Mouse (Mus musculus): Measurements from ENCODE around the gene Rnf166.

- TF ChIP-seq CTCF (conservative IDR thresholded peaks at IDR 0.05 in 1 of 2, IDR thresholded peaks at IDR 0.05 in 1 of 2; ENCODE audit: low read depth in 2 of 2, low read length in 2 of 2) (no peak), POLR2A (IDR thresholded peaks at IDR 0.05; ENCODE audit: low read depth, low read length) (no peak), USF1 (IDR thresholded peaks at IDR 0.05; ENCODE audit: low read depth, low read length) (no peak), EP300 (IDR thresholded peaks at IDR 0.05; ENCODE audit: low read length) (no peak), MAFK (IDR thresholded peaks at IDR 0.05; ENCODE audit: insufficient replicate concordance, low read length) (no peak), JUN (IDR thresholded peaks at IDR 0.05; ENCODE audit: insufficient read depth, low read depth, low read length) (no peak), NRF1 (IDR thresholded peaks at IDR 0.05; ENCODE audit: low read depth, low read length) (no peak), IRF4 (IDR thresholded peaks at IDR 0.05; ENCODE audit: low read depth, low read length) (no peak), ZMIZ1 (IDR thresholded peaks at IDR 0.05; ENCODE audit: low read depth, low read length) (no peak), MAZ (IDR thresholded peaks at IDR 0.05; ENCODE audit: low read depth, low read length) (no peak), ZNF384 (IDR thresholded peaks at IDR 0.05; ENCODE audit: low read depth, low read length) (no peak), HCFC1 (IDR thresholded peaks at IDR 0.05; ENCODE audit: low read depth, low read length) (no peak), SMC3 (IDR thresholded peaks at IDR 0.05; ENCODE audit: low read depth, low read length) (no peak), GABPA (IDR thresholded peaks at IDR 0.05; ENCODE audit: insufficient replicate concordance, low read depth, low read length) (no peak)
Measured at GRCm38 (mm10) chr8:122522796-122523651, 47.2 kb upstream of the Rnf166 start.

Measured in CH12.LX (cell line).